Comparison of ENCODE assay signal across 9 mouse cellular contexts in genomic region chr17:12451234-12451633, GRCm38 (mm10). TPM values are rescaled to one million over a fixed set of nuclear protein-coding genes. Genes with fewer than 3 reads are reported as not detected.
DNase-seq lines count a peak whose midpoint lies in the region; ATAC-seq and TF ChIP-seq lines count a peak whose summit lies in the region.
"Had no signal": no experiment of that assay in that cellular context is flagged by ENCODE, and none has a peak within 500 bp of the region (broad histone marks: within the 10 kb centered on the region; RNA-seq: fewer than 3 reads in every experiment).

No protein-coding gene starts in this region.

- no peak overlapping the region for H3K9ac ChIP-seq in lung, embryonic 14.5 days
- H3K9ac ChIP-seq: forebrain, embryonic 13.5 days; heart, embryonic 15.5 days had no signal

- H3K4me1 ChIP-seq in lung, embryonic 14.5 days (ENCODE audit: insufficient read depth): no peaks in the 10 kb centered on the region
- no peaks in the 10 kb centered on the region; the same call in 1 of the 2 replicates for H3K4me1 ChIP-seq in limb, embryonic 10.5 days

- WGBS in lung, embryonic 14.5 days: 43% methylated on average over 4 of the region's 4 CpGs
- WGBS in limb, embryonic 10.5 days: 69% methylated on average over 4 of the region's 4 CpGs

- no peaks in the 10 kb centered on the region for H3K36me3 ChIP-seq in lung, embryonic 14.5 days (ENCODE audit: insufficient read depth)
- H3K36me3 ChIP-seq in limb, embryonic 10.5 days: no peaks in the 10 kb centered on the region
- H3K36me3 ChIP-seq: heart, embryonic 15.5 days had no signal

- H3K4me3 ChIP-seq in lung, embryonic 14.5 days (ENCODE audit: low read depth, low read length): no peak overlapping the region
- no peak overlapping the region for H3K4me3 ChIP-seq in limb, embryonic 10.5 days
- H3K4me3 ChIP-seq: forebrain, embryonic 13.5 days; heart, embryonic 15.5 days had no signal

- no peak overlapping the region for H3K4me2 ChIP-seq in lung, embryonic 14.5 days
- H3K4me2 ChIP-seq: forebrain, embryonic 13.5 days; heart, embryonic 15.5 days had no signal

- H3K27me3 ChIP-seq in lung, embryonic 14.5 days (ENCODE audit: insufficient read depth, low read length): no peaks in the 10 kb centered on the region
- no peaks in the 10 kb centered on the region for H3K27me3 ChIP-seq in limb, embryonic 10.5 days (ENCODE audit: low read depth, poor library complexity, severe bottlenecking)
- H3K27me3 ChIP-seq: forebrain, embryonic 13.5 days; heart, embryonic 15.5 days had no signal

- H3K9me3 ChIP-seq in lung, embryonic 14.5 days (ENCODE audit: low read depth, low read length): no peaks in the 10 kb centered on the region
- H3K9me3 ChIP-seq in limb, embryonic 10.5 days (replicated peaks): no peaks in the 10 kb centered on the region
- H3K9me3 ChIP-seq: forebrain, embryonic 13.5 days; heart, embryonic 15.5 days had no signal

- ATAC-seq in lung, embryonic 14.5 days (ENCODE audit: insufficient read depth): peak; percentile 21; the same call in 1 of the 2 replicates
- no peak for ATAC-seq in megakaryocyte, adult 5-6 weeks (ENCODE audit: poor library complexity, severe bottlenecking)
- ATAC-seq: forebrain, embryonic 13.5 days had no signal

- TF ChIP-seq CTCF in lung, embryonic 14.5 days (IDR thresholded peaks at IDR 0.05; ENCODE audit: low read depth): peak; percentile 65

- no peak overlapping the region for H3K27ac ChIP-seq in lung, embryonic 14.5 days (ENCODE audit: low read depth)
- peak overlapping the region; percentile 40; the same call in 1 of the 2 replicates for H3K27ac ChIP-seq in limb, embryonic 10.5 days
- H3K27ac ChIP-seq: forebrain, embryonic 13.5 days; heart, embryonic 15.5 days had no signal

- intact Hi-C loops in heart, postnatal 10 days (cut with DNase I): no loop called here

- DNase-seq in heart, postnatal 10 days: peak; percentile 13 to 31
- DNase-seq in heart, adult 9 months (ENCODE audit: low spot score in 2 of 2): no peak
- DNase-seq in lung, embryonic 14.5 days: peak; percentile 71
- no peak for DNase-seq in lung, postnatal 4 days
- peak; percentile 58 for DNase-seq in brain, adult 2 months (ENCODE audit: low read depth, low spot score)
- no peak for DNase-seq in limb, embryonic 10.5 days (ENCODE audit: low spot score)

RNA-seq across cellular contexts. Expression of gene Slc22a3, which starts 56.3 kb away (rescaled TPM):
- total RNA-seq in heart, postnatal 10 days (2021): 1 to 10 TPM; 1.8 to 2.3 TPM
- polyA plus RNA-seq in lung, embryonic 14.5 days (2014; fragmentation: Nextera tagmentation; extraction: Ambion mirVana): 0.26 and 0.49 TPM in 2 replicates
- polyA plus RNA-seq in limb, embryonic 10.5 days (2016; fragmentation: Nextera tagmentation; extraction: Ambion mirVana): 0.04 TPM in 1 of 2 replicates, not detected in the other
- total RNA-seq in megakaryocyte, adult 5-6 weeks (2015): 0.62 and 1.0 TPM in 2 replicates
- total RNA-seq in megakaryocyte, adult 5-6 weeks (2017): 0.37 and 1.2 TPM in 2 replicates

Comparison
In these comparisons a context has a peak if more than half of its experiments do, and no peak if none do; other contexts are left out.
1. DNase-seq: peak in heart, postnatal 10 days (2 of 2), lung, embryonic 14.5 days (single experiment) and brain, adult 2 months (single experiment); none in heart, adult 9 months (0 of 2), lung, postnatal 4 days (0 of 2) and limb, embryonic 10.5 days (single experiment).